Mouse (Mus musculus) lung, adult 2 months (tissue): Measurements from ENCODE around the gene Cog3.
"Not testable (repeated sequence)": the region's sequence is repeated elsewhere in the genome, so short reads cannot be mapped to it uniquely, and the experiment has no call there.

Experiments
- CTCF ChIP-seq: fragments of 200-500 bp; IDR thresholded peaks from 2 replicates; pipeline ENCODE4 v1.5.1; 2011; ENCODE audit warnings: mild to moderate bottlenecking, low read length, control low read depth; ENCODE audit not compliant: insufficient read depth
- POLR2A ChIP-seq: fragments of 200-500 bp; IDR thresholded peaks from 2 replicates; pipeline ENCODE4 v1.6.1; 2011; ENCODE audit warnings: low read depth, mild to moderate bottlenecking, control low read depth, low read length, borderline replicate concordance; ENCODE audit errors: extremely low read depth

DNA sequence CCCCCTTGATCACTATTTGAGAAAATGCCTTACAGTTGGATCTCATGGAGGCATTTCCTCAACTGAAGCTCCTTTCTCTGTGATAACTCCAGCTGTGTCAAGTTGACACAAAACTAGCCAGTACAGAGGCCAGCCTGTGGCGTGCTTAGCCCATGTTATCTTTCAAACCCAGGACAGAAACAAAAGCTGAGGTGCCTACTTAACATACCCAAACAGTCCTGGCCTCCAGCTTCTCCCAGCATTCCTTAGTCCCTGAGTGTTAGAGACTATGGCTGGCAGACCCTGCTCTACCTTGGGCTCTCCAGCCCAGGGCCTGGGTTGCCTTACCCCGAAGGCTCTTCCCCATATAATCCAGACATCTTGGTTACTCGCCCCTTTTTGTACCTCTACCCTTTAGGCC is 18.1 kb upstream of the Cog3 start:
- not testable (repeated sequence) for TF ChIP-seq POLR2A, CTCF
